Mouse (Mus musculus): Measurements from ENCODE around the gene Jhy.

Jhy gene

GRCm38 (mm10) chr9:40858461-40859160, 105.3 kb downstream of the Jhy start:
- in situ Hi-C loops (cut with MboI, MseI) = no loop called here

GRCm38 (mm10) chr9:40851515-40851914, 112.4 kb downstream of the Jhy start:
- in situ Hi-C loops (cut with MboI, MseI) = no loop called here
